ENCODE assay signal across 13 mouse cellular contexts in genomic region chr2:137807594-137808295, GRCm38 (mm10).
A peak's percentile ranks its signal among the peaks of the same experiment; 100 is the strongest.
DNase-seq lines count a peak whose midpoint lies in the region; ATAC-seq and TF ChIP-seq lines count a peak whose summit lies in the region.
"Had no signal": no experiment of that assay in that cellular context is flagged by ENCODE, and none has a peak within 500 bp of the region (broad histone marks: within the 10 kb centered on the region; RNA-seq: fewer than 3 reads in every experiment).

No protein-coding gene starts in this region.

- no peaks in the 10 kb centered on the region for H3K4me1 ChIP-seq in embryonic facial prominence, embryonic 14.5 days (ENCODE audit: control insufficient read depth, insufficient read depth, low read length)
- 0 out of 2 replicates have a peak, but pooled peaks cover 6% of the 10 kb centered on the region for H3K4me1 ChIP-seq in embryonic facial prominence, embryonic 10.5 days
- H3K4me1 ChIP-seq in midbrain, embryonic 10.5 days = peaks cover 20% of the 10 kb centered on the region
- no peaks in the 10 kb centered on the region for H3K4me1 ChIP-seq in midbrain, postnatal 0 days (ENCODE audit: insufficient read depth, low read length)
- H3K4me1 ChIP-seq in forebrain, embryonic 13.5 days = peaks cover 7% of the 10 kb centered on the region
- H3K4me1 ChIP-seq in midbrain, embryonic 13.5 days (replicated peaks) = peaks cover 11% of the 10 kb centered on the region

- no peak for TF ChIP-seq CTCF in midbrain, postnatal 0 days (IDR thresholded peaks at IDR 0.05)

- no peak for ATAC-seq in embryonic facial prominence, embryonic 14.5 days (ENCODE audit: low read depth)
- ATAC-seq in midbrain, postnatal 0 days (ENCODE audit: low FRiP score) = no peak
- peak; percentile 67 for ATAC-seq in forebrain, embryonic 13.5 days
- ATAC-seq in midbrain, embryonic 13.5 days = no peak

- H3K36me3 ChIP-seq in embryonic facial prominence, embryonic 14.5 days (ENCODE audit: control insufficient read depth, insufficient read depth, low read length) = no peaks in the 10 kb centered on the region
- no peaks in the 10 kb centered on the region for H3K36me3 ChIP-seq in embryonic facial prominence, embryonic 10.5 days (replicated peaks)
- no peaks in the 10 kb centered on the region for H3K36me3 ChIP-seq in midbrain, embryonic 10.5 days
- H3K36me3 ChIP-seq in midbrain, postnatal 0 days (ENCODE audit: insufficient read depth, low read length) = no peaks in the 10 kb centered on the region
- H3K36me3 ChIP-seq in forebrain, embryonic 13.5 days (ENCODE audit: poor library complexity, severe bottlenecking) = no peaks in the 10 kb centered on the region
- no peaks in the 10 kb centered on the region for H3K36me3 ChIP-seq in midbrain, embryonic 13.5 days

- 80% methylated on average over 5 of the region's 5 CpGs for WGBS in embryonic facial prominence, embryonic 14.5 days
- WGBS in embryonic facial prominence, embryonic 10.5 days = 85% methylated on average over 5 of the region's 5 CpGs
- 75% methylated on average over 5 of the region's 5 CpGs for WGBS in midbrain, embryonic 10.5 days
- 68% methylated on average over 5 of the region's 5 CpGs for WGBS in midbrain, postnatal 0 days
- WGBS in forebrain, embryonic 13.5 days = 60% methylated on average over 5 of the region's 5 CpGs
- WGBS in midbrain, embryonic 13.5 days = 64% methylated on average over 5 of the region's 5 CpGs

- no peak overlapping the region for H3K9ac ChIP-seq in embryonic facial prominence, embryonic 14.5 days (ENCODE audit: low read depth, low read length)
- no peak overlapping the region for H3K9ac ChIP-seq in midbrain, postnatal 0 days (replicated peaks; ENCODE audit: low read length, poor library complexity, severe bottlenecking)
- H3K9ac ChIP-seq in forebrain, embryonic 13.5 days = no peak overlapping the region
- no peak overlapping the region for H3K9ac ChIP-seq in midbrain, embryonic 13.5 days (replicated peaks)

- no peak overlapping the region for H3K4me3 ChIP-seq in embryonic facial prominence, embryonic 14.5 days (ENCODE audit: low read depth, low read length)
- H3K4me3 ChIP-seq in embryonic facial prominence, embryonic 10.5 days = no peak overlapping the region
- no peak overlapping the region for H3K4me3 ChIP-seq in midbrain, embryonic 10.5 days
- no peak overlapping the region for H3K4me3 ChIP-seq in midbrain, postnatal 0 days (ENCODE audit: low read depth, low read length)
- H3K4me3 ChIP-seq in forebrain, embryonic 13.5 days = no peak overlapping the region
- no peak overlapping the region for H3K4me3 ChIP-seq in midbrain, embryonic 13.5 days (replicated peaks)

- H3K9me3 ChIP-seq in embryonic facial prominence, embryonic 14.5 days (ENCODE audit: control insufficient read depth, low read length) = no peaks in the 10 kb centered on the region
- H3K9me3 ChIP-seq in embryonic facial prominence, embryonic 10.5 days = no peaks in the 10 kb centered on the region
- no peaks in the 10 kb centered on the region for H3K9me3 ChIP-seq in midbrain, embryonic 10.5 days (replicated peaks)
- no peaks in the 10 kb centered on the region for H3K9me3 ChIP-seq in midbrain, postnatal 0 days (ENCODE audit: low read length)
- no peaks in the 10 kb centered on the region for H3K9me3 ChIP-seq in forebrain, embryonic 13.5 days (replicated peaks)
- H3K9me3 ChIP-seq in midbrain, embryonic 13.5 days = no peaks in the 10 kb centered on the region

- peak; percentile 47 for DNase-seq in embryonic facial prominence, embryonic 14.5 days (ENCODE audit: low spot score)
- DNase-seq in embryonic facial prominence, embryonic 10.5 days (ENCODE audit: low spot score) = no peak
- no peak for DNase-seq in midbrain, embryonic 10.5 days (ENCODE audit: low spot score)
- DNase-seq in midbrain, postnatal 0 days (ENCODE audit: low spot score) = no peak
- DNase-seq in layer of hippocampus, adult 9-10 months (ENCODE audit: low spot score) = no peak
- no peak for DNase-seq in c-Kit-positive CD71-positive TER-119-positive erythroid progenitor cells, embryonic 14.5 days (ENCODE audit: low spot score)
- DNase-seq: kidney, adult 18-20 months; layer of hippocampus, adult 9-11 months; right cerebral cortex, postnatal 25 days; thymus, postnatal 25 days had no signal

- no peaks in the 10 kb centered on the region for H3K27me3 ChIP-seq in embryonic facial prominence, embryonic 14.5 days (replicated peaks; ENCODE audit: control insufficient read depth, insufficient read depth, low read length)
- H3K27me3 ChIP-seq in embryonic facial prominence, embryonic 10.5 days (replicated peaks; ENCODE audit: low read depth, poor library complexity, severe bottlenecking) = no peaks in the 10 kb centered on the region
- no peaks in the 10 kb centered on the region for H3K27me3 ChIP-seq in midbrain, embryonic 10.5 days (ENCODE audit: low read depth, poor library complexity, severe bottlenecking)
- H3K27me3 ChIP-seq in midbrain, postnatal 0 days (ENCODE audit: insufficient read depth, low read length) = no peaks in the 10 kb centered on the region
- H3K27me3 ChIP-seq in forebrain, embryonic 13.5 days = no peaks in the 10 kb centered on the region
- H3K27me3 ChIP-seq in midbrain, embryonic 13.5 days = no peaks in the 10 kb centered on the region

- no peak overlapping the region for H3K4me2 ChIP-seq in embryonic facial prominence, embryonic 14.5 days (ENCODE audit: low read depth, low read length)
- no peak overlapping the region for H3K4me2 ChIP-seq in midbrain, postnatal 0 days (ENCODE audit: low read depth, low read length, poor library complexity, severe bottlenecking)
- H3K4me2 ChIP-seq in forebrain, embryonic 13.5 days = no peak overlapping the region
- no peak overlapping the region for H3K4me2 ChIP-seq in midbrain, embryonic 13.5 days (replicated peaks)
- H3K4me2 ChIP-seq: liver, embryonic 11.5 days had no signal

- no peak overlapping the region for H3K27ac ChIP-seq in embryonic facial prominence, embryonic 14.5 days (replicated peaks; ENCODE audit: low read depth, low read length)
- no peak overlapping the region for H3K27ac ChIP-seq in embryonic facial prominence, embryonic 10.5 days (replicated peaks)
- H3K27ac ChIP-seq in midbrain, embryonic 10.5 days (replicated peaks) = peak overlapping the region; percentile 68
- no peak overlapping the region for H3K27ac ChIP-seq in midbrain, postnatal 0 days (ENCODE audit: low read depth, low read length)
- peak overlapping the region; percentile 57 for H3K27ac ChIP-seq in forebrain, embryonic 13.5 days
- H3K27ac ChIP-seq in midbrain, embryonic 13.5 days = 0 out of 2 replicates have a peak overlapping the region, but pooled peaks have one; percentile 35

Comparison
In these comparisons a context has a peak if more than half of its experiments do, and no peak if none do; other contexts are left out.
1. H3K27ac ChIP-seq: peak in midbrain, embryonic 10.5 days (single experiment), forebrain, embryonic 13.5 days (single experiment) and midbrain, embryonic 13.5 days (single experiment); none in embryonic facial prominence, embryonic 14.5 days (single experiment), embryonic facial prominence, embryonic 10.5 days (single experiment) and midbrain, postnatal 0 days (single experiment).